Mouse (Mus musculus) kidney, adult 11 months (tissue): ENCODE measurements around the gene Cel.

Experiments
- DNase-seq: peaks from one replicate; pipeline ENCODE4 v3.0.0; 2022

Cel gene

DNA sequence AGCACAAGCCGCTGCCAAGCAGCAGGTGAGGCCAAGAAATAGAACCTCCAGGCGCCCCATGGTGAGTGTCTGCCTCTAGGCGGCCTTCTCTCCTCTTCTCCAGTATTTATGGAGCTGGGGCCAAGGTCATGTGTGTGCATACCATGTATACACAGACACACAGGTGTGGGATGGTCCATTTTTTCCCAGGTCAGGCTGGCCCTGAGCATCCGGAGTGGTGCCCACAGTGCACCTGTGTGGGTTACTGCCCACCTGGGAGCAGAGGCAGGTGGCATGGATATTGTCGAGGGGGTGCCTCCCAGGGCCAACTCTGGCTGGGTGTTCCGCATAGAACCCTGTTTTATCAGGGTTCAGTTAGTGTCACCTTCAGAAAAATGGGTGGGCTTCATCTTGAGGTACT, at the start of gene Cel:
Cel (minus strand) TSS at position 101 of the 400 bp plus-strand sequence.
- DNase-seq = no peak

DNA sequence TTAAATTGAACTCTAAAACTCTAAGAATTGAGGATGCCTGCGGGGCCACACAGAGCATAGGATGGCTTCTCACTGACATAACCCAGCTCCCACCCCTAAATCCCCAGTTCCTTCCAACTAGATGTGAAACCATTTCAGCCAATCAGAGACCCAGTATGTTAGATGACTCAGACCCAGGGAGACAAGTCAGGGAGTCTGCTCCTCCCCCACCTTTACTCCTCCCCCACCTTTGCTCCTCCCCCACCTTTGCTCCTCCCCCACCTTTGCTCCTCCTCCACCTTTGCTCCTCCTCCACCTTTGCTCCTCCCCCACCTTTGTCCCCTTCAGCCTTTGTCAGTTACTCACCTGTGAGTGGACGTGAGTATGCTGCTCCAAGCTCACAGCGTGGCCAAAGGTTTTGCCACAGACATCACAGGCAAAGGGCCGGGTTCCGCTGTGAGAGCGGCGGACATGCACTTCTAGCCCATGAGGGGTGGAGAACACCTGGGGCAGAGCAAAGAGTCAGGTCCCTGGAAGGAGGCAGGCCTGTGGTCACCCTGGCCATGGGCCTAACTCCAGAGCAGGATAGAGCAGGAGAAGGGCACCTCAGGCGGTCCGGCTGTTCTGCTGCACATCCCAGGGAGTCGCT, 49.3 kb upstream of the Cel start:
- DNase-seq = no peak

DNA sequence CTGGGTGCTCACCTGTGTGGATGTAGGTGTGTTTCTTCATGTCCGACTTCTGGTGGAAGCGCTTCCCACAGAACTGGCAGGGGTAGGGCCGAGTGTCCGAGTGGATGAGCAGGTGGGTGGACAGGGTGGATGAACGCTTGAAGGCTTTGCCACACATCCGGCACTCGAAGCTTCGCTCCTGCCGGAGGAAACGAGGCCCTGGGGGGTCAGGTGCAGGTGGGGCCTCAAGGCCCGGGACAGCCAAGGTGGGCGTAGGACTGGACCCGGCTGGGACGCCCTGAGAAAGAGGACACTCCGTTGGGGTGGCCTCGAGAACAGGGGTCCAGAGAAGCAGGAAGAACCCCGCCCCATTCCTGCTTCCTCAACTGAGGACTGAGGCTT, 48.2 kb upstream of the Cel start:
- no peak for DNase-seq

DNA sequence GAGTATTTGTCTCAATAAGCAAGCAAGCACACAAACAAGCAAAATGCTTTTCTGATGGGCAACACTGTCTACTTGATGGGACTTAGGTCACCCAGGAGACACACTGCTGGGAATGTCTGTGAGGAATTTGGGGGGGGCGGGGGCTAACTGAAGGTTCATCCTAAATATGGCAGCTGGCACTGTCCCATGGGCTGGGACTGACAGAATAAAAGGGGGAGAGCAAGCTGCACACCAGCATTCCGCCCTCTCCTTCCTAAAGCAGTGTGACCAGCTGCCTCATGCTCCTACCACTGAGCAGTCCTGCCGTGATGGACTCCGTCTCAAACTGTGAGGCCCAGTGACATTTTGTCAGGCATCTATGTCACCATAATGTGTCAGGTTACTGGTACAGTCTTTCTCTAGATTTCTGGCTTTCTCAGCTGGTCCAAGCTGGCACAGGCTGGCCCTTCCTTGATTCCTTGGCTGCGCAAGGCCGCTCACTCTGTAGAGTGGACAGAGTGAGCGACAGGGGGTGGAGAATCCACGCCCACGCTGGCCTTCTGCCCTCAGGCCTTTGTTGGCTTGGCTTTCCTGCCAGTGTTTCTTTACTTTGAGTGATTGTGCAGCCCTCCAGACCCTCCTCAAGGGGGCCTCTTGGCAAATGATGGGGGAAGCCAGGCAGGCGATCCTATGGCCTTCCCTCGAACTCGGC, 47.7 kb upstream of the Cel start:
- DNase-seq = no peak

DNA sequence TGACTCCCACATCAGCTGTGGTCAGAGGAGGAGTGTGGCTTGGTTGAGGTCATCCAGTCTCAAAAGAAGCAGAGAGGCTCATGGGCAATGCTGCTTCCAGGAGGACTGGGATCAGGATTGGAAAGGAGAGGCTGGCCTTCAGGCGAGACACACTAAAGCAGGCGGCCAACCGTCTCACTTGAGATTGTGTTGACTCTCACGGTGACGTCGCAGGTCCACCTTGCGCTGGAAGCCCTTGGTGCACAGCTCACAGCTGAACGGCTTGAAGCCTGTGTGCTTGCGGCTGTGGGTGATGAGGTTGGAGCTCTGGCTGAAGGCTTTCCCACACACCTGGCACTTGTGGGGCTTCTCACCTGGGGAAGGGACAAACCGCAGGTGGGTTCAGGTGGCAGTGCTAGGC, 46.6 kb upstream of the Cel start:
- no peak for DNase-seq

DNA sequence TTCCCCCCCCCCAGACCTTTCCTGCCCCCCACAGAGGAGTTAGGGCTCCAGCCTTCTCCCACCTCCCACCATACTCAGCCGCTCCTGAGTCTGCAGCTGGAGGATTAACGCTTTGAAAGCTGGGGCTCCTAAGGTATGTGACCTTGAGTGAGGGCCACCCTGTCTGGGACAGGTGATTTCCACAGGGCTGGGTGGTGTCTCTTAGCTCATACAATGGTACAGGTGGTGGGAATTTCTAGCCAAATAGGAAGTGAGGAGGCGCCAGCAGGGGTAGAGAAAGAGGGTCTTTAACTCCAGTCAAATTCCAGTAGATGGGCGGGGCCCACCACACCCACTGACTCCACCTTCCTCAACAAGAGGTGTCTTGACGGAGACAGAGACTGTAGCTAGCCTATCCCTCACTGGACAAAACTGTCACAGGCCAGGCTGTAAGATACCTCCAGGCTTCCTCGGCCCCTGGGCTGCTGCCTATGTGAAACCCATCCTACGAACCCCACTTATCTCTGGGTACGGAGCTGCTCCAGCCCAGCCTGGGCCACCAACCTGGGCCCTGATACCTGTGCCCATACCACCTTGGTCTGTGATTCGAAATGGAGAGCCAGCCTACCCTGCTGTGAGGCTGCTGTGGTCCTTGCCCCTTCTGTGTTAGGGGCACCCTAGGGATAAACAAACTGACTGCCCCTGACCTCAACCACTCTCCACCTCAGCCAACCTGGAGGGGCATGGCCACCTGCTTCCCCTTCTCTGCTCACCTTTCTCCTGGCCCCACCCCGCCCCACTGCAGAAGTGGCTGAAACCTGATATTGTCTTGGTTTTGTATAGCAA, 44.4 kb upstream of the Cel start:
- no peak for DNase-seq

DNA sequence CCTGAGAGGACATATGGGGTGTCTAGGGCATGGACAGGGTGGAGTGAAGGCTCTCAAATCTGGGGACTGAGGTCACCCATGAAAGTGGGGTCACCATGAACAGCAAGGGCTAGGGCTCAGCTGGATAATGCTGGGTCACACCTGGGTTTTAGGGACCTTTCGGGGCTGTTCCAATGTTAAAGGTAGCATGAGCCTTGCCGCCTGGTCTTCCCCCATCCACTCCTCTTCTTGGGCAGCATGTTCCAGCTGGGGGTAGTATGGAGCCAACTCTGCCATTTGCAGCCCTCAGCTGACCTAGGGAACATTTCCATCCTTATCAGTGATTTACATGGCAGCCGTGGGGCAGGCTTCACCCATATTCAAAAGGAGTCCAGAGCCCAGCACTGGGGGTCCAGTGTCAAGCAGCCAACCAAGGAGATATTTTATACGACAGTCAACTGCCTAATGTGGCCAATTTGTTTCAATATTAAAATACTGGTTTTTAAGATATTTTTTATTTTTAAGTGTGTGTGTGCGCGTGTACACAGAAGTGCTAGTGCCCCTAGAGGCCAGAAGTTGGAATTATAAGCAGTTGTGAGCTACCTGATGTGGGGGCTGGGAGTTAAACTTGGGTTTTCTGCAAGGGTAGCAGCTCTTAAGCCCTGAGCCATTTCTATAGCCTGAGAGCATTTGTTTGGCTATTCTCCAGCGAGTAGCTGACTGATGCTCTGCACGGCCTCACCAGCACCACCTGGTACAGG, 43.6 kb upstream of the Cel start:
- DNase-seq = no peak

DNA sequence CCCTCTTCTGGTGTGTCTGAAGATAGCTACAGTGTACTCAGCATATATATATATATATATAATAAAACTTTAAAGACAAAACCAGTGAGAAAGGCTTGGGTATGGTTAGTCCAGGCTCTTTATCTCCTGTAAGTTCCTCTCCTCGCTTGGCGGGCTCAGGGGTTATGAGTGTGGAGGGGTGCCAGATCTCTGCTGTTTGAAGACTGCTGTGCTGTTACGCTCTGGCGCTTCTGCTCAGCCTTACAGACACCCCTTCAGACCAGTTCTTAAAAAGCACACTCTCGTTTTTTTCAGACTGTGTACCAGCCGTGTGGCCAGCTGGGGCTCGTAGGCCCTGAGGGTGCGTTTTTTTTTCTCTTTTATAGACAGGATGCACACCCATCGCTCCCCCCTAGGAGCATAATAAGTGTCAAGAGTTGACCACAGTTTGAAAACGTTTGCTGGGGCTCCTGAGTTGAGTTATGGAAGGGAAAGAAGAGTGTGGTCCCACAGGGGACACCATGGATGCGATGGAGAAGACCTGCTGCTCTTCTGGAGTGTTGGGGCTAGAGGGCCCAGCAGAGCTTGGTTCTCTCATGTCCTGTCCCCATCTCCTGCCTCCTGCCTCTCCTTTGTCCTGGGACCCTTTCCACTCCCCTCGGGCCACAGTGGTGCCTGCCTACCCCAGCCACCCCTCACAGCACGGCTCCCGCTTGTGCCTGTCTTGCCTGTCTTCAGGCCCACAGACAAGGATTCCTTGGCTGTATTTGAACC, 42.8 kb upstream of the Cel start:
- no peak for DNase-seq

DNA sequence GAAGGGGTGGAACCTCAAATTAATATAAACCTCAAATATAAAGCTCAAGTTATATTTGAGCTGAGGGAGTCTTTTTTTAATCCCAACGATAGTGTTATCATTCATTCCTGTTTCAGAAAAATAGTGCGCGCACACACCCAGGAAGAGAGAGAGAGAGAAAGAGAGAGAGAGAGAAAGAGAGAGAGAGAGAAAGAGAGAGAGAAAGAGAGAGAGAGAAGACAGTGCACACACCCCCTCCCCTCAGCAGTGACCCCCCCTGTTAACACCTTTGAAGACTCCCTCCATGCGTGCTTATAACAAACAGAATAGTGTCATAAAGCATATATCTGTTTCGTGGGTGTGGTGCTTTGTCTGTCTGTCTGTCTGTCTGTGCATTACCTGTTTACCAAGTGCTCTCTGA, 40.3 kb upstream of the Cel start:
- DNase-seq = no peak

DNA sequence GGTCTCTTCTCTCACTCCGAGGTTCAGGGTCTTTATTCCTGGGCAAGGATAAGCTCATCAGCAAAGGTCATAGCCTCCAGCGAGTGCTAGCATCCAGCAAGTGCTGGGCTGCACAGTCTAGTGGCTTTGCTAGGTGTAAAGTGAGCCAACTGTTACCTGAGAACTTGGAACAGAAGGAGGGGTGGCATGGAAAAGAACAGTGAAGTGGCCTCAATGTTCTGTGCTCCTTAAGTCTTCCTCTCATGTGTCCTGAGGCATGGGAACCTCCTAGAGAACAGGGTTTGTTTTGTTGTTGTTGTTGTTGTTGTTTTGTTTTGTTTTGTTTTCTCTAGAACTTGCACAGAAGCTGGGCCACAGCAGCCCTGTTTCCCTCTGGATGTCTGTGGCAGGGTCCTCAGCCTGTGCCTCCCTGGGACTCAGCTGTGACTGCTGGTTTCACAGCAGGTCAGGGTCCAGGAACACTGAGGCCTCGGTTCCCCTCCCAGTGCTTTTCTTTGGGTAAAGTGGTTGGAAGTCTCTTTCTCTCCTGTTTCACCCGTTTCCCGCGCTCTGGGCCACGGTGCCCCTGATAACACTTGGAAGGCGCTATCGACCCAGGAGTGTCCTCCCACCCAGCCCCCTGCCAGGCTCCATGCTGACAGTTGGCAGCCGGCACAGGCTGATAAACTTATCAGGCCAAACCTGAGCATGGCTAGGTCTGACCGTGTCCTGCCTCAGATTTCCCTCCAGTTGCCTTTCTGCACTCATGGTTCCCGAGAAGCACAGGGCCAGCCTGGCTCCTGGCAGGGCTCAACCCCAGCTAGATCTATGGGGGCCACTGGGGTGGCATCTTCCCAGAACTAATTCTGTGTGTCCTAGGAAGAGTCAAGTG, 38.8 kb upstream of the Cel start:
- DNase-seq = no peak

DNA sequence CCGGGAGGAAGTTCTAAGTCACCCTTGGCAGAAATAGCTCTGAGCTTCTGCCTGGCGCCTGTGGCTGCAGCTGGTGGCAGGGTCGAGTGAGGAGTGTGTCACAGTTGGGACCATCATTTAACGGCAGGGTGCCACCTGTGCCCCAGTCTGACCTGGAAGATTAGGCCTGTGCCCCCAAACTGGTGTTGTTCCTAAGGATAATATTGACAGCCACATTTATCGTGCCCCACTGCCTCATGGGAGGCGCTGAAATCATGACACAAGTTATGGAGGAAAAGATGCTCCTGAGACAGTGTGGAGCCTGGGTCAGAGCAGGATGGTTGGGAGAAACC, 36.3 kb upstream of the Cel start:
- DNase-seq = no peak

DNA sequence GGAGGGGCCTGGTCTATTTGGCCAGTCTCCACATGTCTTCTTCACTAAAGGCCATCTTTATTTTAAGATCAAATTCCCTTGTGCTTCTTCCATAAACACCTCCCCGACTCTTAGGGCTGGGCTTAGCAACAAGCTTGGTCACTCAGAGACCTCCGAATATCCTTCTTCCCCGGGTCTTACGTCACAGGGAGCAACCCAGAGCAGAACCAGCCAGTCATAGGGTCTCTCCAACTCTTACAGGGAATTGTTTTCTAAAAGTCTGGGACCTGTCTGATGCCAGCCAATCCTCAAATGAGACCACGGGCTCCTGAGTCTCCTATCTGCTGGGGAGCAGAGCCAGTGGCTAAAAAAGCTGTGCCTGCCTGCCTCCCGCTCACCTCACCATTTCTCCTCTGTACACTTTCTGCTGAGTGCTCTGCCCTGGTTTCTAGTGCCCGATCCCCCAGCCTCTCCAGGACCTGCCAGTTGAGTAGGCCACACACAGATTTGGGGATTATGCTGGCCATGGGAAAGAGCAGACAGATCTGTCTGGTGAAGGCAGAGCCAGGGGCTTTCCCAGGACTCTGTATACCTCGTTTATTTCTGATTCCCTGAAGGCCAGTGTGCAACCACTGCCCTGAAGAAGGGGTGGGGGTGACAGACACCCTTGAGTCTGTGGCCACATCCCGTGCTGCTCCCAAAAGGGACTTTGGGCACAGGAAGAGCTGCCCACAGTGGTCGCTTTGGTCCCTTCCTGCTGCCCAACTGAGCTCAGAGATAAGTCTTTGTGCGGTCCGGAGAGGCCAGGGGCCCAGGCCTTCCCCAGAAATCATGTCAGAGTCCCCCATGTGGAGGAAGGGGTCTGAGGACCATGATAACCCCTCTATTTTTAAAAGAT, 35.7 kb upstream of the Cel start:
- DNase-seq = no peak

DNA sequence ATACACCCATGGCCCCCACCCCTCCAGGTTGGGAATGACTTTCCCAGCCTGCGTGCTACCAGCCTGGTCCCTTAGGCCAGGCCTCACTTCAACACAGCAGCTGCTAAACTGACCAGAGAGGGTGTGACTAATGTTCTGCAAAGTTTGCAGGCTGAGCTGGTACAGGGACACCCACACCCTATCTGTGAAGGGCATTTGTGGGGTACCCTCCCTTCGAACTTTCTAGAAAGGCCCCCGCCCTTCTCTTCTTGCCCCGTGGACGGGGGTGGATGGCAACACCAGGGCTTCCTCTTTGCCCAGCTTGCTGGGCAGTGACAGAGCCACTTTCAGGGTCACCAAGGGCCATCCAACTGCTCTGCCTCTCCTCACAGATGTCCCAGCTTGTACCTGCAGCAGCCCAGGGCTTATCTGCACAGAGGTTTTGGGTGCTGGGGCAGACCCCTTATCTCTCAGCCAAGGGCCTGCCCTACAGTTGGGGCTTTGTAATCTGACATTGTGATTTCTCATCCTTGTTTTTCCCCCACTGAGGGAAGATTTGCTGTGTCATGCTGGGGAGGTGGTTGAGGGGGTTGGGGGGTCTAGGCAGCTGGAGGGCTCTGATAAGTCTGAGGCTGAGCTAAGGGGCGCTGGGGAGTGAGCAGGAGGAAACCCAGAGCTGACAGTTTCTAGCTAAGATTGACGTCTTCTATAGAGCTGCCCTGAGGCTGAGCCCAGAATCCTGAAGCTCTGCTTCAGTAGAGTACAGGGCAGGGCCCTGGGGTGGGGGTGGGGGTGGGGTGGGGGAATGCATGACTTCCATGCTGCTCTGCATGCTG, 34.7 kb upstream of the Cel start:
- no peak for DNase-seq

DNA sequence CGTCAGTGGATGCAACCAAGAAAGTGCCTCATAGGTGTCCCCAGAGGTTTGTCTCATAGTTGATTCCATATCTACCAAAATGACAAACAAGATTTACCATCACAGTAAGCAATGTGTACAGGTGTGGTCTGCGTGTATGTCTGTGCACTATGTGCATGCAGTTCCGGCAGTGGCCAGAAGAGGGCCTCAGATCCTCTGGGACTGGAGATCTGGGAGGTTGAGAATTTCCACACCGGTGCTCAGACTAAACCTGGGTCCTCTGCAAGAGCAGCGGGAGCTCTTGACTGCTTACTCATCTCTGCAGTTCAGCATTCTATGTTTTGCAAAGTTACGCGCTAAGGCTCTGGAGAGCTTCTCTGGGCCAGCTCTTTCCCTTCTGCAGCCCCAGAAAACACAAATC, 33.8 kb upstream of the Cel start:
- DNase-seq = no peak

DNA sequence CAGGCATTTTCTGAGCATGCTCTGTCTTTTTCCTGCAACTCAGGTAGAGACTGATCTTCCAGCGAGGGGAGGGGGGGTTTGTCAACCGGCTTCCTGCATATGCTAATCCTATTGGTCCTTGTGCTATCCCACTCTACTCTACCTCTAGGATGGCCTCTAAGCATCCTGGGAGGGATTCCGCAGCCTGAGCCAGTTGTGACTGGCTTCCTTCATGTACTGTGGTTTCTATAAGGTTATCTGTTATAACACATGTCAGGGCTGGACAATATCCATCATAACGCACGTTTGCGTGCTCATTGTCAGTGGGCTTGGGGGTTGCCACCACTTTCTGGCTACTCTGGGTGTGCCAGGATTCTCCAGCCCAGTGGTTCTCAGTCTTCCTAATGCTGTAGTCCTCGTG, 32.8 kb upstream of the Cel start:
- no peak for DNase-seq

DNA sequence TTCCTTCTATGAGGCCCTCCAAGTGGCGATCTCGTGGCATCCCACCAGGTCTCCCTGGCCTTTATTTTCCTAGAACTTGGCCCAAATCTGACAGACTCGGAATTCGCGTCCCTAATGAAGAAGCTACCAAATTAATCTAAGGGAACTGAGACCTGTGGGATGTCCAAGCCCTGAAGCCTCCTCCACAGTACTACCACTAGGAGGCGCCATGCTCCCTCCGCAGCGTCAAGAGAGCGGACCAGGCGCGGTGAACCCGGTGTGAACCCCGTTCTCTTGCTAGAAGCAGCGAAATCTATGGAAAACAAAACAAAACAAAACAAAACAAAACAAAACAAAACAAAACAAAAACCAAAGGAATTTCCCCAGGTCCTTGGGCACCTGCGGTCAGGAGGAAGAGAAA, 29.6 kb upstream of the Cel start:
- peak; percentile 33 for DNase-seq

DNA sequence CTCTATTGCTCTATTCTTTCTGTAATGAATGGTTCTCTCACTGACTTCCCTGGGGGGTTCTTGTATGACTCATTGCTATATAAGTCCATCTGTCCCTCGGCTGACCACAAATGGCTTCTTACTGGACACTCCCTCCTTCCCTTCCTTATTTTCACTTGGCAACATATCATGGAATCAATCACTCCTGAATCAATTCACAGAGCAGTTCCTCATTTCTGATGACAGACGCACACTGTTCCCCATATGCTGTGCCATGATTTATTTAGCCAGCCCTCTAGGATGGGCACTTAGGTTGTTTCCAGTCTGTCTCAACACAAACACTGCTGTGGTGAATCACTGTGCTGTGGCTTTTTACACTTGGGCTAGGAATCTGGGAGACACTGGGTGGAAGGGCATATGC, 28.3 kb upstream of the Cel start:
- no peak for DNase-seq

DNA sequence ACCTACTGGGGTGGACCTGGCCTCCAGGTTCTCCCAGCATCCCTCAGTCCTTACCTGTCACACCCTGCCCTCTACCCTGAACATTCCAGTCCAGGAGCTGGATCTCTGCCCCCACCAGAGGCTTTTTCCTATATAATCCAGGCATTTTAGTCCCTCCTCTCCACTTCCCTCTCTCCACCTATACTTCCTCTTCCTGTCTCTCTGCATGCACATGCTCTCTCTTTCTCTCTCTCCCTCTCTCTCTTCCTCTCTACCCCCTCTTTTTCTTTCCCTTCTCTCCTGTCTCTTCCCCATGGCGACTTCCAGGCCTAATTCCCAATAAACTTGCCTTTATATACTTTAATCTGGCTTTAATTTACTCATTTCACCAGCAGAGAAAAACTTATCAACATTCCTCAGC, 25.4 kb upstream of the Cel start:
- DNase-seq = no peak

DNA sequence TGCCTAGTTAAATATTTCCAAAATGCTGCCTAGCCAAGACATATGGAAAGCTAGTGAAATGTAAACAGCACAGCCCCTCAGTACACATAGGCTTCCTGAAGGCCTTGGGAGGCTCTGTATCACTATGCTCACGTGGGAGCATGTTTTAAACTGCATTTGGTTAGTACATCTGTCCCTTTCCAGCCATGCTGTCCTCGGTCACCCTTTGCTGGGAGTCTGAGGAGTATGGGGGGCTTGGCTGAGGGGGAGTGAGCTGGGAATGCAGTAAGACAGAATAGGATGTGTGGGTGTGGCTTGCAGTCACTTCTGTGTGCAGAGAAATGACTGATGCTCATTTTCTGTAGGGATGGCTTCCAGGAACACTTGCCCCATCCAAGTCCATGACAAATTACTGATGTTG, 22.5 kb upstream of the Cel start:
- DNase-seq = no peak

DNA sequence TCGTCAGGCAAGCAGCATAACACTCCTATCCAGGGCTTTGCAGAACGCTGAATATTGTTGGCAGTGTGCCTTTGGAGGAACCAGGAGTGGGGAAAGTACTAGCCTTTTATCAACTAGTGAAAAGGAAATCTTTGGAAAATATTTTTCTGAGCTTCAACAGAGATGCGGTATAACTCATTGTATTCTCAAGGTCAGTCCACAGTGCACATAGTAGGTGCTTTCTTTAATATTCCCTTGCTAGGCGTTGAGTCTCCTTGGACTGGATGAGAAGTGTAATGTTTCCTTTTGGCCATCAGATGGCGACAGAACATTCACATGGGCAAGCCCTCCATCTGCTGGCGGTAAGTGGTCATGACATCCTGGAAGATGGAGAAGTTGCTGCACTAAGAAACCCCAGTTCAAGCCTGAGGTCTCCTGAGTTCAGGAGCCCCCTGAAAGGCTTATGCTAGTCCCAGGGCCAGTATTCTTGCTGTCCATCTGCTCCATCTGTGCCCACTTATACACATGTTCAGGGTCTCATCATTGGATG, 21.9 kb upstream of the Cel start:
- peak; percentile 68 for DNase-seq
